Mouse (Mus musculus) liver, adult (tissue): ENCODE data around the gene Dync1i1.

ENCODE experiments used
- GATA4 ChIP-seq: IDR thresholded peaks from 2 replicates; pipeline ENCODE4 v1.6.1; 2014; ENCODE audit warnings: mild to moderate bottlenecking, low read length; ENCODE audit not compliant: insufficient replicate concordance

Dync1i1 gene

GRCm38 (mm10) chr6:5871060-5871459 lies 145.6 kb downstream of the Dync1i1 start:
- no peak for TF ChIP-seq GATA4

GRCm38 (mm10) chr6:5871581-5872298 lies 146.3 kb downstream of the Dync1i1 start:
- no peak for TF ChIP-seq GATA4

DNA sequence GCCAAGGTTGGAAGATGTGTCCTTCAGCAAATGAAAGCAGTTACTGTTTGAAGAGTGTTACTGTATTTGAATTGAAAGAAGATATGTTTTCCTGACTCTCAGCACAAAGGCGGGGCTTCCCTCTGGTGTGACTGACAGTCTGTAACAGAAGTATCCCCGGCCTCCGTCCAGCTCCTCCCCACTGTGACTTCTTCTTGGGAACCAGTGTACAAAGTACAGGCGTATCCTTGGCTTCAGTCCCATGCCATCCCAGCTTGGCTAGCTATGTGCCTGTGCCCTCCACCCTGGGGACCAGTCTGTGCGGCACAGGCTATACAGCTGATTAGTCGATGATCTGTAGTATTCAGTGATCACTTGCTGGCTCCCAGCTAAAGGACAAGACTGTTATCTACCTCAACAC lies 163.9 kb downstream of the Dync1i1 start:
- no peak for TF ChIP-seq GATA4

DNA sequence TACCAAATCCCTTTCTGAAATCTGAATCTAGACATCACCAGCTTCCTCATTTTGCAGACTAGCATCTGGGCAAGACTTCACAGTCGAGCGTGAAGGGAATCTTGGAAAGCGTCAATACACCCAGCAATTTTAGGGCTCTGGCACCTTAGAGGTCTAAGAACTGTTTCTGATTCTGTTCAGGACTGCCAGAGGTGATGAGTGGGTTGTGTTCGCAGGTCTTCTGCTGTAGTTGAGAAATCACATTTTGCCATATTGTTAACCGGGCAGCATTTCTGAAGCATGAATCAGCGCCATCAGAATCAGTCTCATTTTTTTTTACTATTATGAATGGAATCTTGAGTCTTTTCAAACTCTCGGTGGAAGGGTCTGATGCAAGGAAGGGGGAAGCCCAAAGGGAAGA lies 185.9 kb downstream of the Dync1i1 start:
- no peak for TF ChIP-seq GATA4

DNA sequence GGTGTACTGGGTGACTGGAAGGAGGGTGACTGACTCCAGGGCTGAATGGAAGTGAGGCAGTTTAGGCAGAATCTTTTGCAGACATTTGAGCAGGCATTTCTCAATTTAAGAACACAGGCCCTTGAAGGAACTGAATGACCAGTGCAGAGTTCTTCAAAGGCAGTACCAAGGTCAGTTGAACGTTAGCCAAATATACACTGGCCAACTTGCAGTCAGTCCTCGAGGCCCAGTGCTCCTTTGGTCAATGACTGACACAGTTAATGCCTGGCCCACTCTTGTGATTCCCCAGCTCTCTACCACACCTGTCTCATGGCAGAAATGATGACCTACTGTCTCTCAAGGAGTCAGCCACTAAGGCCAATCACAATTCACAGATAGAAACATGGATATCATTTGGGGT lies 189.6 kb downstream of the Dync1i1 start:
- TF ChIP-seq GATA4 = no peak

- no peak for TF ChIP-seq GATA4
Measured at GRCm38 (mm10) chr6:5920670-5921069, 195.2 kb downstream of the Dync1i1 start.

DNA sequence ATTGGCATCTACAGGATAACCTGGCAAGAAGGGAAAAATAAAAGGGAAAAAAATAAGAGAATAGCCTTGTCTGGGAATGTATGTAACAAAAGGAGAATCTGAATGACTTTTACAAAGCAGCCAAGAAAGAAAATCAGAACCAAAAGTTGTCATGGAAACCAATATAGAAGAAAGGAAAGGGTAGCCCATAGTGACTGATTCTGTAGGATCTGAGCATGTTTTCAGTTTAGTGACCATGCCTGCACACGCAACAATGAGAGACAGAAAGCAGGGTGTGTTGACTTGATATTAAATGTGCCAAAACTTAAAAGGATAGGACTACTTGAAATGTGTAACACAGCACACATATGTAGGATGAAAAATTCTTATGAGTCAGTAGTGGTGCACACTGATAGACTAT lies 197.2 kb downstream of the Dync1i1 start:
- TF ChIP-seq GATA4 = no peak

GRCm38 (mm10) chr6:5923148-5923547 lies 197.7 kb downstream of the Dync1i1 start:
- TF ChIP-seq GATA4 = no peak

- TF ChIP-seq GATA4 = no peak
Measured at GRCm38 (mm10) chr6:5930140-5930539, 204.7 kb downstream of the Dync1i1 start.

GRCm38 (mm10) chr6:5935587-5936353 lies 210.3 kb downstream of the Dync1i1 start:
- TF ChIP-seq GATA4 = no peak

DNA sequence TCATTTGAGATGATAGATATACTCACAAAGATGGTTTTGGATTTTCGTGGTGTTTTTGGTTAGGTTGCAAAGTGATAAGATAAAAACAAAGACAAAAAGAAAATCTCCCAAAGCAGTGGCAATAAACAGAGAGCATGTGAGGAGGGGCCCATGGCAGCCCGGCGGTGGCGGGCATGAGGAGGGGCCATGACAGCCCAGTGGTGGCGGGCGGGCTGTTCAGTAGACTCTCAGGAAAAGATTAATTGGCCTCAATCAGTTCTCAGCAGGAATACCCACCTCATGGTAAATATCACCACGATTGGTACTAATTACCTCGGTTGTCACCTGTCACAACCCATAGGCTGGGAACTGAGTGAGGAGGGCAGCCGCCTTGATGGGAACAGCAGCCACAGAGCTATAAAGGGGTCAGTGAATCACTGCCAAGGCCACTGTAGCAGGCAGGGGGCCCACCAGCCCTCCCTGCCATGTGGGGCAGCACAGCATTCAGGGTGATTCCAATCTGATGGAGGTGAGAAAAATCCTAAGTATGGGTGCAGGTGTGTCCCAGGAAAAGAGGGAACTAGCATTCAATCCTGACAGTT lies 224.5 kb downstream of the Dync1i1 start:
- TF ChIP-seq GATA4 = no peak

- TF ChIP-seq GATA4 = no peak
Measured at GRCm38 (mm10) chr6:5956316-5956913, 231.0 kb downstream of the Dync1i1 start.

DNA sequence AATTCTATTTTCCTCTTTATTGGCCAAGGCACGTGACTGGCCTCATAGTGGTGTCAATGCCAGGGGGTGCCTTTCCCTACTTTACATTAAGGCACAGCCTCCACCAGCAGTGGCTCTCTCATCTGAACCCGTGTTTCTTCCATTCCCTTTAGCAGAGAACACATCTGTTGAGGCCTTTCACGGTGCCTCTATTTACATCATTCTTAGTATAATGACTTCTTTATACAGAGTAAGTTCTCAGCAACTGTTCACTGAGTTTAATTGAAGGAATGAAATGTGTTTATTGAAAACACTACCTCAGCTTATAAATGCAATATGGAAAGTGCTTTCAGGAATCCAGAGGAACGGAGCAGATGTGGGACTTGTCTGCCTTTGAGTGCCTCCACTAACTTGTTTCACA lies 235.3 kb downstream of the Dync1i1 start:
- TF ChIP-seq GATA4 = no peak

- no peak for TF ChIP-seq GATA4
Measured at GRCm38 (mm10) chr6:5961960-5962359, 236.5 kb downstream of the Dync1i1 start.

GRCm38 (mm10) chr6:5966376-5966775 lies 240.9 kb downstream of the Dync1i1 start:
- TF ChIP-seq GATA4 = no peak
